Mouse (Mus musculus): ENCODE results near the gene Pctp. TPM values are rescaled to one million over a fixed set of nuclear protein-coding genes. Genes with fewer than 3 reads are reported as not detected.

Pctp gene
- 2.2 TPM in 2 replicates for polyA plus RNA-seq (2012; rRNA removed)

- Histone ChIP-seq H3K4me3 (ENCODE audit: extremely low read depth, insufficient read depth, insufficient read length) (peak within 1 kb of the TSS; percentile 61), H3K27ac (ENCODE audit: insufficient read depth, low read length) (no peak within 1 kb of the TSS), H3K4me1 (ENCODE audit: control insufficient read depth, insufficient read depth, insufficient read length) (no peaks in the 10 kb centered on the region), H3K27me3 (ENCODE audit: control insufficient read depth, insufficient read depth, low read length) (no peaks in the 10 kb centered on the region), H3K36me3 (ENCODE audit: control insufficient read depth, insufficient read depth, low read length) (no peaks in the 10 kb centered on the region)
- WGBS: 9% methylated on average over 35 of the region's 35 CpGs
- peak; percentile 54 to 73 for DNase-seq (ENCODE audit: low read depth in 1 of 2, low spot score in 2 of 2)
- TF ChIP-seq POLR2A (IDR thresholded peaks at IDR 0.05; ENCODE audit: low read depth, low read length): no peak
- no peak for TF ChIP-seq CTCF (IDR thresholded peaks at IDR 0.05; ENCODE audit: extremely low read depth, insufficient read depth, insufficient read length, insufficient replicate concordance)
Observed at GRCm38 (mm10) chr11:90002231-90002986, at the start of gene Pctp. Pctp (minus strand) TSS chr11:90002894.

- no peak for DNase-seq (ENCODE audit: low read depth in 1 of 2, low spot score in 2 of 2)
- no peaks in the 10 kb centered on the region for H3K4me1 ChIP-seq (ENCODE audit: control insufficient read depth, insufficient read depth, insufficient read length)
- H3K4me3 ChIP-seq (ENCODE audit: extremely low read depth, insufficient read depth, insufficient read length): no peak overlapping the region
- no peaks in the 10 kb centered on the region for H3K27me3 ChIP-seq (ENCODE audit: control insufficient read depth, insufficient read depth, low read length)
- WGBS: 82% methylated on average over 7 of the region's 7 CpGs
- no peak overlapping the region for H3K27ac ChIP-seq (ENCODE audit: insufficient read depth, low read length)
- no peak for TF ChIP-seq CTCF (IDR thresholded peaks at IDR 0.05; ENCODE audit: extremely low read depth, insufficient read depth, insufficient read length, insufficient replicate concordance)
- H3K36me3 ChIP-seq (ENCODE audit: control insufficient read depth, insufficient read depth, low read length): no peaks in the 10 kb centered on the region
Observed at GRCm38 (mm10) chr11:90050016-90050415, 47.3 kb upstream of the Pctp start.

- no peak for DNase-seq (ENCODE audit: low read depth in 1 of 2, low spot score in 2 of 2)
- no peak for TF ChIP-seq CTCF (IDR thresholded peaks at IDR 0.05; ENCODE audit: extremely low read depth, insufficient read depth, insufficient read length, insufficient replicate concordance)
- TF ChIP-seq POLR2A (IDR thresholded peaks at IDR 0.05; ENCODE audit: low read depth, low read length): no peak
- Histone ChIP-seq H3K27ac (ENCODE audit: insufficient read depth, low read length) (no peak overlapping the region), H3K4me1 (ENCODE audit: control insufficient read depth, insufficient read depth, insufficient read length) (no peaks in the 10 kb centered on the region), H3K4me3 (ENCODE audit: extremely low read depth, insufficient read depth, insufficient read length) (no peak overlapping the region), H3K27me3 (ENCODE audit: control insufficient read depth, insufficient read depth, low read length) (no peaks in the 10 kb centered on the region), H3K36me3 (ENCODE audit: control insufficient read depth, insufficient read depth, low read length) (no peaks in the 10 kb centered on the region)
- WGBS: 88% methylated on average over 9 of the region's 9 CpGs
Observed at GRCm38 (mm10) chr11:90047271-90047670, 44.6 kb upstream of the Pctp start.

- TF ChIP-seq POLR2A (IDR thresholded peaks at IDR 0.05; ENCODE audit: low read depth, low read length) (no peak), CTCF (IDR thresholded peaks at IDR 0.05; ENCODE audit: extremely low read depth, insufficient read depth, insufficient read length, insufficient replicate concordance) (no peak)
- Histone ChIP-seq H3K27me3 (ENCODE audit: control insufficient read depth, insufficient read depth, low read length) (no peaks in the 10 kb centered on the region), H3K27ac (ENCODE audit: insufficient read depth, low read length) (no peak overlapping the region), H3K4me3 (ENCODE audit: extremely low read depth, insufficient read depth, insufficient read length) (no peak overlapping the region), H3K4me1 (ENCODE audit: control insufficient read depth, insufficient read depth, insufficient read length) (no peaks in the 10 kb centered on the region), H3K36me3 (ENCODE audit: control insufficient read depth, insufficient read depth, low read length) (no peaks in the 10 kb centered on the region)
- 54% methylated on average over 7 of the region's 7 CpGs for WGBS
- DNase-seq (ENCODE audit: low read depth in 1 of 2, low spot score in 2 of 2): no peak
Observed at GRCm38 (mm10) chr11:90046211-90046610, 43.5 kb upstream of the Pctp start.

DNA sequence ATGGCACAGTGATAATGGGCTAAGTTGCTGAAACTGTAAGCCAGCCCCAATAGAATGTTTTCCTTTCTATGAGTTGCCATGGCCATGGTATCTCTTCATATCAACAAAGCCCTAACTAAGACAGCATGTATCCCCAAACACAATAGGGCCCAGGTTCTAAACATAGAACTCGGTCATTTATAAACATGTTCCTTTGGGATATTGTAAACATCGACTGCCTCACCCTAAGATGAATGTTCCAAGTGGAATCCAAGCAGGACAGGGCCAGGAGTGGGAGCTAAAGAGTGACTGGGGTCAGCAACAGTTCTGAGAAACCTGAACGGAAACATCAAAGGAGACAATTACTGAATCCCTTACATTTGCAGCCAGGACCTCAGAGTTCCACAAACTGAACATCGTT is 41.8 kb upstream of the Pctp start:
- no peak for DNase-seq (ENCODE audit: low read depth in 1 of 2, low spot score in 2 of 2)
- no peak overlapping the region for H3K4me3 ChIP-seq (ENCODE audit: extremely low read depth, insufficient read depth, insufficient read length)
- TF ChIP-seq POLR2A (IDR thresholded peaks at IDR 0.05; ENCODE audit: low read depth, low read length) (no peak), CTCF (IDR thresholded peaks at IDR 0.05; ENCODE audit: extremely low read depth, insufficient read depth, insufficient read length, insufficient replicate concordance) (no peak)
- 87% methylated on average over 4 of the region's 4 CpGs for WGBS
- no peaks in the 10 kb centered on the region for H3K36me3 ChIP-seq (ENCODE audit: control insufficient read depth, insufficient read depth, low read length)
- H3K27me3 ChIP-seq (ENCODE audit: control insufficient read depth, insufficient read depth, low read length): no peaks in the 10 kb centered on the region
- no peaks in the 10 kb centered on the region for H3K4me1 ChIP-seq (ENCODE audit: control insufficient read depth, insufficient read depth, insufficient read length)
- H3K27ac ChIP-seq (ENCODE audit: insufficient read depth, low read length): no peak overlapping the region

DNA sequence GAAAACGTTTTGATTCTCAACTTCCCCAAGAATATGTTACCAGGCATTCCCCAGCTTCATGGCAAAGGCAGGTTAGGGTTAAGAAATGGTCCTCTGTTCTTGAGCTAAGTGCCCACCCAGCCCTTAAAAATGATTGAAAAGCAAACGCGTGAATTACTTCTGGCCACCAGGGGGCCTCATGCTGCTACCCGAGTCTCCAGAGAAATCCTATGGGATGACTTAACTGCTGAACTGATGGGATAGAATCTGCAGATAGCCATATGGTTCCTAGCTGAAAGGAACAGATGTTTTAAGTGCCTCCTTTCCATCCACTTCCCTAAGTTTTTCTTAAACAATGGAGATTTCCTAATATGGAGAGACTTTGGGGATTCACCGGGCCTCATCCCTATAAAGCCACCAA is 35.3 kb upstream of the Pctp start:
- H3K4me3 ChIP-seq (ENCODE audit: extremely low read depth, insufficient read depth, insufficient read length): no peak overlapping the region
- no peaks in the 10 kb centered on the region for H3K36me3 ChIP-seq (ENCODE audit: control insufficient read depth, insufficient read depth, low read length)
- DNase-seq (ENCODE audit: low read depth in 1 of 2, low spot score in 2 of 2): no peak
- no peak overlapping the region for H3K27ac ChIP-seq (ENCODE audit: insufficient read depth, low read length)
- no peaks in the 10 kb centered on the region for H3K27me3 ChIP-seq (ENCODE audit: control insufficient read depth, insufficient read depth, low read length)
- H3K4me1 ChIP-seq (ENCODE audit: control insufficient read depth, insufficient read depth, insufficient read length): no peaks in the 10 kb centered on the region
- 32% methylated on average over 5 of the region's 5 CpGs for WGBS
- TF ChIP-seq POLR2A (IDR thresholded peaks at IDR 0.05; ENCODE audit: low read depth, low read length): no peak
- no peak for TF ChIP-seq CTCF (IDR thresholded peaks at IDR 0.05; ENCODE audit: extremely low read depth, insufficient read depth, insufficient read length, insufficient replicate concordance)

GRCm38 (mm10) chr11:90036416-90036815 is 33.7 kb upstream of the Pctp start:
- no peaks in the 10 kb centered on the region for H3K4me1 ChIP-seq (ENCODE audit: control insufficient read depth, insufficient read depth, insufficient read length)
- no peak overlapping the region for H3K27ac ChIP-seq (ENCODE audit: insufficient read depth, low read length)
- no peak for DNase-seq (ENCODE audit: low read depth in 1 of 2, low spot score in 2 of 2)
- H3K36me3 ChIP-seq (ENCODE audit: control insufficient read depth, insufficient read depth, low read length): no peaks in the 10 kb centered on the region
- WGBS: 87% methylated on average over 4 of the region's 4 CpGs
- H3K27me3 ChIP-seq (ENCODE audit: control insufficient read depth, insufficient read depth, low read length): no peaks in the 10 kb centered on the region
- H3K4me3 ChIP-seq (ENCODE audit: extremely low read depth, insufficient read depth, insufficient read length): no peak overlapping the region
- TF ChIP-seq CTCF (IDR thresholded peaks at IDR 0.05; ENCODE audit: extremely low read depth, insufficient read depth, insufficient read length, insufficient replicate concordance) (no peak), POLR2A (IDR thresholded peaks at IDR 0.05; ENCODE audit: low read depth, low read length) (no peak)
